Mouse (Mus musculus) CH12.LX (cell line): ENCODE results near the gene Plcb1.

Experiments
- CTCF ChIP-seq, 2 experiments: IDR thresholded peaks in 1 of 2; conservative IDR thresholded peaks in 1 of 2; 2 replicates each; pipeline ENCODE4 v1.5.1; 2011 to 2012; ENCODE audit warnings: low read depth in 2 of 2, low read length in 2 of 2, improper control_type of control experiment in 1 of 2, inconsistent platforms in 1 of 2, mild to moderate bottlenecking in 1 of 2, moderate library complexity in 1 of 2
- EP300 ChIP-seq: IDR thresholded peaks from 2 replicates; pipeline ENCODE4 v1.6.1; 2011; ENCODE audit warnings: low read length, improper control_type of control experiment
- RAD21 ChIP-seq: IDR thresholded peaks from 2 replicates; pipeline ENCODE4 v1.6.1; 2011; ENCODE audit warnings: low read depth, mild to moderate bottlenecking, low read length, improper control_type of control experiment, moderate library complexity

DNA sequence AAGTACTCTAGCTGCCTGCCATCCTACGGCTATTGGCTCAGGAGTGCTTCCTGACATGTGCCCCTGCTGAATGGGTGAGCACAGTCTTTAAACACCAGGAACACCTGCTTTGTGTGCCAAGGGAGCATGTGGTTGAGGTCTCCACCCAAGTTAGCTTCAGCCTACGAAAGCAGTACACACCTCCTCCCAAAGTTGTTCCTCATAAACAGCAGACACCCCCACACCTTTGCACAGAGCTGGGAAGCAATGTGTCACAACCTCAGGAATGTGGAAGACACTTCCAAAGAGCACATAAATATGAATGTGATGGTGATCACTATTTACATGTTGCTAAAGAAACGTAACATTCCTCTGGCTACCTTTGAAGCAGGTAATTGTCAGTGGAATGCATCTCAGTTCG, 389.7 kb downstream of the Plcb1 start:
- TF ChIP-seq CTCF (conservative IDR thresholded peaks at IDR 0.05 in 1 of 2, IDR thresholded peaks at IDR 0.05 in 1 of 2; ENCODE audit: low read depth in 2 of 2, low read length in 2 of 2) (no peak), EP300 (no peak), RAD21 (no peak)
